Mouse (Mus musculus): ENCODE data around the gene Dhrs1. TPM values are rescaled to one million over a fixed set of nuclear protein-coding genes. Genes with fewer than 3 reads are reported as not detected.

The Dhrs1 gene
- polyA plus RNA-seq, 1 experiment = 78.0 TPM

DNA sequence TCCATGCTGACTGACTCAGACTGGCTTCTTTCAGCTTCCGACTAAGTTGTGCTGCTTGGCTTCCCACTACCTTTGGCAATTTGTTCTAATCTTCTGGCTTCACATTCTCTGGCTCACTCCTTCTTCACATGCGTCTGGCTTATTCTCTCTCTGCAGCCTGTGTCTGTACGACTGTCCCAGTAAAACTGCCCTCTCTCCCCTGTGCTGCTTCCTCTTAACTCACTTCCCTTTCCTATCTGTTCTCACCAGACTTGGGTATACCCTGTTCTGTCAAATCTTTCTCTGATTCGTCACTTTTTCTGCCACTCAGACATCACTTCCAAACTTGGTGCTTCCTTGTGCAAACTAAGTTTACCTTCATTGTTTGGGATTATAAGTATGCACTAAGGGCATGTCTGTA lies 48.3 kb downstream of the Dhrs1 start:
- DNase-seq (ENCODE audit: low read depth, low spot score) = no peak
- WGBS = 73% methylated on average over 4 of the region's 4 CpGs

DNA sequence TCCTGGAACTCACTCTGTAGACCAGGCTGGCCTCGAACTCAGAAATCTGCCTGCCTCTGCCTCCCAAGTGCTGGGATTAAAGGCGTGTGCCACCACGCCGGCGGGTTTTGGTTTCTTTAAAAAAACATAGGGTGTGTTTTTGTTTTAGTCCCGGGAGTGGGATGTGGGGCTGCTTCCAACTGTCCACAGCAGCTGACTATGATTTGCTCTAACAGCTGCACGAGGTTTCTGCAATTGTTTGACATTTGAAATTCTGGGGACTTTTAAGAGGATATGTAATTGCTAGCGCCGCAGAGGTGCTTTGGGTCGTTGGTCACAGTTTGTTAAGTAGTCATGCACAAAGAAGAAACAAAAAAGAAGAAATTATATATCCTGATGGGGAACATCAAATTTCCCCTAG lies 56.1 kb downstream of the Dhrs1 start:
- 52% methylated on average over 10 of the region's 10 CpGs for WGBS
- no peak for DNase-seq (ENCODE audit: low read depth, low spot score)

Other genes starting within 250 kb of the Dhrs1 start
- 0.10 and 0.15 TPM in 2 replicates for gene Cpne6, start 235.2 kb downstream of the Dhrs1 start, polyA plus RNA-seq (2012; rRNA removed)
- gene Nrl, start 220.7 kb downstream of the Dhrs1 start, polyA plus RNA-seq (2012; rRNA removed) = not detected in 2 replicates
- gene Pck2, start 205.4 kb downstream of the Dhrs1 start, polyA plus RNA-seq (2012; rRNA removed) = 30.9 and 33.5 TPM in 2 replicates
- 112 and 152 TPM in 2 replicates for gene Dcaf11, start 185.7 kb downstream of the Dhrs1 start, polyA plus RNA-seq (2012; rRNA removed)
- gene A730061H03Rik, start 185.3 kb downstream of the Dhrs1 start, polyA plus RNA-seq (2012; rRNA removed) = 0.25 and 0.82 TPM in 2 replicates
- 0.11 and 0.12 TPM in 2 replicates for gene Fitm1, start 170.1 kb downstream of the Dhrs1 start, polyA plus RNA-seq (2012; rRNA removed)
- gene Psme1, start 167.6 kb downstream of the Dhrs1 start, polyA plus RNA-seq (2012; rRNA removed) = 250 and 259 TPM in 2 replicates
- 10.1 and 16.2 TPM in 2 replicates for gene Emc9, start 160.4 kb downstream of the Dhrs1 start, polyA plus RNA-seq (2012; rRNA removed)
- gene Psme2, start 154.6 kb downstream of the Dhrs1 start, polyA plus RNA-seq (2012; rRNA removed) = 357 and 385 TPM in 2 replicates
- gene Rnf31, start 154.0 kb downstream of the Dhrs1 start, polyA plus RNA-seq (2012; rRNA removed) = 32.1 and 48.2 TPM in 2 replicates
- gene Irf9, start 142.1 kb downstream of the Dhrs1 start, polyA plus RNA-seq (2012; rRNA removed) = 38.5 and 55.1 TPM in 2 replicates
- gene Rec8, start 127.7 kb downstream of the Dhrs1 start, polyA plus RNA-seq (2012; rRNA removed) = 1.3 and 4.7 TPM in 2 replicates
- 39.2 and 46.0 TPM in 2 replicates for gene Ipo4, start 109.7 kb downstream of the Dhrs1 start, polyA plus RNA-seq (2012; rRNA removed)
- gene Gm49378, start 107.8 kb downstream of the Dhrs1 start, polyA plus RNA-seq (2012; rRNA removed) = 2.2 and 2.3 TPM in 2 replicates
- gene Tm9sf1, start 101.9 kb downstream of the Dhrs1 start, polyA plus RNA-seq (2012; rRNA removed) = 96.9 and 108 TPM in 2 replicates
- 1.4 and 2.1 TPM in 2 replicates for gene Tssk4, start 95.5 kb downstream of the Dhrs1 start, polyA plus RNA-seq (2012; rRNA removed)
- 44.6 and 50.6 TPM in 2 replicates for gene Mdp1, start 85.2 kb downstream of the Dhrs1 start, polyA plus RNA-seq (2012; rRNA removed)
- 17.8 and 18.8 TPM in 2 replicates for gene Gmpr2, start 73.7 kb downstream of the Dhrs1 start, polyA plus RNA-seq (2012; rRNA removed)
- 329 and 342 TPM in 2 replicates for gene Nedd8, start 73.6 kb downstream of the Dhrs1 start, polyA plus RNA-seq (2012; rRNA removed)
- 16.5 and 22.5 TPM in 2 replicates for gene Tinf2, start 63.9 kb downstream of the Dhrs1 start, polyA plus RNA-seq (2012; rRNA removed)
- gene Tgm1, start 31.8 kb downstream of the Dhrs1 start, polyA plus RNA-seq (2012; rRNA removed) = 1.0 and 1.1 TPM in 2 replicates
- 34.3 and 42.9 TPM in 2 replicates for gene Rabggta, start 23.4 kb downstream of the Dhrs1 start, polyA plus RNA-seq (2012; rRNA removed)
- 16.0 and 21.7 TPM in 2 replicates for gene Nop9, start within 50 bp of the Dhrs1 start, polyA plus RNA-seq (2012; rRNA removed)
- gene Cideb, start 12.8 kb upstream of the Dhrs1 start, polyA plus RNA-seq (2012; rRNA removed) = 335 and 566 TPM in 2 replicates
- gene Ltb4r2, start 15.7 kb upstream of the Dhrs1 start, polyA plus RNA-seq (2012; rRNA removed) = 3.5 and 11.3 TPM in 2 replicates
- 4.9 and 8.2 TPM in 2 replicates for gene Ltb4r1, start 20.3 kb upstream of the Dhrs1 start, polyA plus RNA-seq (2012; rRNA removed)
- gene Adcy4, start 38.4 kb upstream of the Dhrs1 start, polyA plus RNA-seq (2012; rRNA removed) = 3.7 and 5.8 TPM in 2 replicates
- 86.5 and 89.2 TPM in 2 replicates for gene Ripk3, start 43.2 kb upstream of the Dhrs1 start, polyA plus RNA-seq (2012; rRNA removed)
- gene Nfatc4, start 77.5 kb upstream of the Dhrs1 start, polyA plus RNA-seq (2012; rRNA removed) = 5.7 and 7.3 TPM in 2 replicates
- gene Nynrin, start 108.3 kb upstream of the Dhrs1 start, polyA plus RNA-seq (2012; rRNA removed) = 1.7 and 2.1 TPM in 2 replicates
- gene Cbln3, start 138.7 kb upstream of the Dhrs1 start, polyA plus RNA-seq (2012; rRNA removed) = 0.47 and 0.84 TPM in 2 replicates
- gene Khnyn, start 139.3 kb upstream of the Dhrs1 start, polyA plus RNA-seq (2012; rRNA removed) = 21.0 and 31.9 TPM in 2 replicates
- gene Sdr39u1, start 154.6 kb upstream of the Dhrs1 start, polyA plus RNA-seq (2012; rRNA removed) = 56.0 and 60.7 TPM in 2 replicates
- gene Cma1, start 199.0 kb upstream of the Dhrs1 start, polyA plus RNA-seq (2012; rRNA removed) = 0.20 and 0.21 TPM in 2 replicates
- 3.0 TPM in 1 of 2 replicates, not detected in the other for gene Cma2, start 205.3 kb upstream of the Dhrs1 start, polyA plus RNA-seq (2012; rRNA removed)

Measured in large intestine, adult 2 months (tissue).